Mouse (Mus musculus) ES-E14 (cell line): ENCODE data around the gene Atp2a3.

ENCODE experiments used
- CHD2 ChIP-seq: IDR thresholded peaks from 2 replicates; pipeline ENCODE4 v1.6.1; 2014; ENCODE audit warnings: mild to moderate bottlenecking, low read depth, low read length, inconsistent platforms
- HCFC1 ChIP-seq: IDR thresholded peaks from 2 replicates; pipeline ENCODE4 v1.6.1; 2012; ENCODE audit warnings: low read length, inconsistent platforms, borderline replicate concordance; ENCODE audit not compliant: insufficient read depth
- MAFK ChIP-seq: IDR thresholded peaks from 2 replicates; pipeline ENCODE4 v1.6.1; 2014; ENCODE audit warnings: mild to moderate bottlenecking, low read depth, low read length, inconsistent platforms; ENCODE audit not compliant: insufficient read depth
- ZNF384 ChIP-seq: IDR thresholded peaks from 2 replicates; pipeline ENCODE4 v1.6.1; 2012; ENCODE audit warnings: low read depth, low read length, inconsistent platforms

GRCm38 (mm10) chr11:72923116-72923515 is 37.9 kb upstream of the Atp2a3 start:
- no peak for TF ChIP-seq ZNF384
- TF ChIP-seq MAFK = no peak
- no peak for TF ChIP-seq HCFC1
- no peak for TF ChIP-seq CHD2
